Mouse (Mus musculus) C2C12 (cell line): ENCODE measurements around the gene Mgmt. TPM values are rescaled to one million over a fixed set of nuclear protein-coding genes. Genes with fewer than 3 reads are reported as not detected.

ENCODE experiments used
- H3K27me3 ChIP-seq: one replicate; pipeline ENCODE4 v1.6.1; 2011; ENCODE audit not compliant: control insufficient read depth, insufficient read depth, insufficient read length
- H3K36me3 ChIP-seq: one replicate; pipeline ENCODE4 v1.6.1; 2011; ENCODE audit not compliant: control insufficient read depth, insufficient read depth
- H3K4me3 ChIP-seq: one replicate; pipeline ENCODE4 v1.5.1; 2011; ENCODE audit warnings: mild to moderate bottlenecking, control low read depth; ENCODE audit not compliant: poor library complexity, insufficient read depth, severe bottlenecking
- H3K79me2 ChIP-seq: one replicate; pipeline ENCODE4 v1.6.1; 2011; ENCODE audit not compliant: control insufficient read depth, insufficient read depth
- H3K79me3 ChIP-seq: one replicate; pipeline ENCODE4 v1.6.1; 2011; ENCODE audit warnings: low read depth, control low read depth
- H3ac ChIP-seq: one replicate; pipeline ENCODE3; 2011; ENCODE audit warnings: low read depth; ENCODE audit not compliant: control insufficient read depth, insufficient read length
- CEBPB ChIP-seq: IDR thresholded peaks from one replicate; pipeline ENCODE4 v1.6.1; 2011; ENCODE audit warnings: low read depth, mild to moderate bottlenecking, control low read depth, moderate library complexity
- CTCF ChIP-seq: IDR thresholded peaks from one replicate; pipeline ENCODE4 v1.5.1; 2011; ENCODE audit not compliant: control insufficient read depth, insufficient read depth, insufficient read length
- FOSL1 ChIP-seq: IDR thresholded peaks from one replicate; pipeline ENCODE4 v1.8.0; 2011; ENCODE audit warnings: mild to moderate bottlenecking, low read length; ENCODE audit not compliant: poor library complexity, insufficient read depth, severe bottlenecking
- MAX ChIP-seq: IDR thresholded peaks from one replicate; pipeline ENCODE4 v1.6.1; 2011; ENCODE audit warnings: mild to moderate bottlenecking, control low read depth
- MYOD1 ChIP-seq: IDR thresholded peaks from one replicate; pipeline ENCODE4 v1.6.1; 2011; ENCODE audit warnings: low read depth; ENCODE audit not compliant: control insufficient read depth, insufficient read length
- MYOG ChIP-seq: IDR thresholded peaks from one replicate; pipeline ENCODE4 v1.6.1; 2011; ENCODE audit not compliant: control insufficient read depth, insufficient read length; ENCODE audit errors: extremely low read depth
- USF1 ChIP-seq: IDR thresholded peaks from one replicate; pipeline ENCODE4 v1.6.1; 2011; ENCODE audit warnings: low read depth, mild to moderate bottlenecking, control low read depth, moderate library complexity
- polyA plus RNA-seq: library from polyadenylated mRNA; unstranded; fragments of >200 nt; fragmentation: generic; extraction: Trizol; gene quantifications from one replicate; pipeline ENCODE4 v1.2.1, GENCODE M21; 2012; ENCODE audit warnings: missing spikeins

The Mgmt gene
- polyA plus RNA-seq, 1 experiment, result 1.9 TPM

DNA sequence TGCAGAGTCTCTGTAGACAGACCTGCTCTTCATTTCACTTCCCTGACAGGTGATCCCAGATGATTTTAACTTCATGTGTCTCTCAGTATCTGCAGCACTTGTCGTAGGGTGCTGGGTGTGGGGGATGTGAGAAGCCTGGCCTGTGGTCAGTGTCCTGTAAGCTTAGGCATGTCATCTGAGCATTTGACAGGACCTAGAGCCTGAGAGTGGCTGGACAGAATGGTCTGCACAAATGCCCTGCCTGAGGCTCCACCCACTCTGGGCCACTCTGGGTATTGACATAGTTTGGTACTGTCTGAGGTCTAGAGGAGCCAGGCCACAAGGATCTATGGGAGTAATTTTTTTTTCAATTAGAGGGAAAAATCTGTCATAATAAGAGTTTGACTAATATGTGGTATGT lies 942 bp downstream of the Mgmt start:
- no peak for TF ChIP-seq CEBPB
- no peaks in the 10 kb centered on the region for H3K27me3 ChIP-seq
- no peaks in the 10 kb centered on the region for H3K79me3 ChIP-seq
- H3K79me2 ChIP-seq, result no peaks in the 10 kb centered on the region
- no peak overlapping the region for H3K4me3 ChIP-seq
- H3ac ChIP-seq, result no peak overlapping the region
- no peaks in the 10 kb centered on the region for H3K36me3 ChIP-seq

DNA sequence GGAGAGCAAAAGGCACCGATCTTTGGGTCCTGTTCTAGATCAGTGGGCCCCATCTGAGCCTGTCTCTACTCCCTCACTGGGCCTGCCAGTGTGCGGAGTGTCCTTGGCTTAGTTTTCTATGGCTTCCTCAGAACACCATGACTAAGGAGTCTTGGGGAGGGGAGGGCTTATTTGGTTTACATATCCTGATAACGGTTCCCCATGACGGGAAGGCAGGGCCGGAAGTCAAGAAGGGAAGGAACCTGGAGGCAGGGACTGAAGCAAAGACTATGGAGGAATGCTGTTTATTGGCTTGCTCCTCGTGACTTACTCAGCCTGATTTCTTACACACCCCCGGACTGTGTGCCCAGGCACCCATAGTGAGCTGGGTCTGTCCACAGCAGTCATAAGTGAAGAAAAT lies 1.4 kb downstream of the Mgmt start:
- Histone ChIP-seq H3K36me3 (no peaks in the 10 kb centered on the region), H3K79me3 (no peaks in the 10 kb centered on the region), H3ac (no peak overlapping the region), H3K4me3 (no peak overlapping the region), H3K79me2 (no peaks in the 10 kb centered on the region), H3K27me3 (no peaks in the 10 kb centered on the region)
- TF ChIP-seq MAX (no peak), USF1 (no peak), CEBPB (no peak), CTCF (no peak), MYOG (no peak), FOSL1 (no peak), MYOD1 (no peak)

DNA sequence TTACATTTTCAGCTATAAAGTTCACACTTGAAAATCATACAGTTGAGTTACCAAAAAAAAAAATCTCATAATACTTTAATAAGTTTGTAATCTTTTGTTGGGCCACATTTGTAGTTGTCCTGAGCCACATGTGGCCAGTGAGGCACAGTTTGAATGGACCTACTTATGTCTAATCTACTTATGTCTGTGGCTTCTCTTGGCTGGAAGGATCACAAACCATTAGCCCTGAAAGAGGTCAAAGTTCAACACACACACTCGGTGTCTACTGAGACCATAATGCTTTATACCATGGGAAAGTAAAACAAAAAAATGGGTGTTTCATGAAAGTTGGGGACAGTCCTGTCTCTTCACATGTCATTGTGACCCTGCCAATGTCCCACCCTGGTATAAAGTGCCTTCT lies 3.1 kb downstream of the Mgmt start:
- Histone ChIP-seq H3K4me3 (no peak overlapping the region), H3K79me2 (no peaks in the 10 kb centered on the region), H3K79me3 (no peaks in the 10 kb centered on the region), H3K27me3 (no peaks in the 10 kb centered on the region), H3K36me3 (no peaks in the 10 kb centered on the region), H3ac (no peak overlapping the region)
- TF ChIP-seq MYOG, result no peak

DNA sequence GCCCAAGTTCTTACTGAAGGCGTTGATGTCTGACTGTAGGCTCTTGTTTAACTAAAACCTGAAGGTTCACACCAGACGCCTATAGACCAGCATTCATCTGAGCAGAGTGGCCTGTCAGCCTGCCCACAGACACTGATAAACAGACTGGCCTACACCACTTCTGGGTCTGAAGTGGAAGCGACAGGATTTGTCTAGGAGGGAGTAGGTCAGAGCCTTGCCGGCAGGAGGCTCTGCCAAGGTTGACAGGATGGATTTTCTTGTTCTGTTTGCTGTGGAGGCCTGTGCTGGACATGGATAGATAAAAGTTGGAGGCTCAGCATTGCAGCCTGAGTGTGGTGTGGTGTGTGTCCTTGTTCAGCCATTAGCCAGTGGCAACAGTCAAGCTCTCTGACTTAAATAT lies 3.6 kb downstream of the Mgmt start:
- Histone ChIP-seq H3K4me3 (no peak overlapping the region), H3K79me3 (no peaks in the 10 kb centered on the region), H3K36me3 (no peaks in the 10 kb centered on the region), H3K79me2 (no peaks in the 10 kb centered on the region), H3ac (no peak overlapping the region), H3K27me3 (no peaks in the 10 kb centered on the region)
- TF ChIP-seq FOSL1 (no peak), CTCF (no peak), CEBPB (no peak), MYOD1 (no peak), USF1 (no peak), MYOG (no peak), MAX (no peak)

DNA sequence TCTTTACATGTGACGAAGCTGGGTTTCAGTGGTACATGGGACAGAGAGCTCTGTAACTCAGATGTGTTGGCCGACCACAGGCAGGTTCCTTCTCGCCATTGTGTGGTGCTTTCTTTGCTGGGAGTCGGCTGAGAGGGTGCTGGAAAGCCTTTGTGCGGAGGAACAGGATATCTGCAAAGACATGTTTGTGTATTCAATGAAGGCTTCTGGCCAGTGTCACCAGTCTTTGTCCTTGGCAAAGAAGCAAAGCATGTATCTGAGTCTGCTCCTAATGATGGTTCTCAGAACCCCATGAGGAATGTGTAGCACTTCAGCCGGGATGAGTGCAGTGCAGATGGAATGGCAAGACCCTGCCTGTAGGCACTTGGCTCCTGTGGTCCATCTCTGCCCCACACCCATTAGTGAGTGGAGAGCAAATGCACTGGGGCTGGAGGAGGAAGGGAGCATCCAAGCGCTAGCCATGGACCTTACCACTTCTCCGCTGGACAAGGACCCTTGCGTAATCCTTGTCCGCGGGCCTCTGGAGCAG lies 14.3 kb downstream of the Mgmt start:
- H3ac ChIP-seq, result no peak overlapping the region
- H3K27me3 ChIP-seq, result no peaks in the 10 kb centered on the region
- no peak for TF ChIP-seq MYOD1
- no peak for TF ChIP-seq USF1
- TF ChIP-seq CTCF, result no peak
- TF ChIP-seq CEBPB, result no peak
- no peak for TF ChIP-seq FOSL1
- H3K79me3 ChIP-seq, result no peaks in the 10 kb centered on the region
- no peaks in the 10 kb centered on the region for H3K79me2 ChIP-seq
- no peak overlapping the region for H3K4me3 ChIP-seq
- H3K36me3 ChIP-seq, result no peaks in the 10 kb centered on the region

DNA sequence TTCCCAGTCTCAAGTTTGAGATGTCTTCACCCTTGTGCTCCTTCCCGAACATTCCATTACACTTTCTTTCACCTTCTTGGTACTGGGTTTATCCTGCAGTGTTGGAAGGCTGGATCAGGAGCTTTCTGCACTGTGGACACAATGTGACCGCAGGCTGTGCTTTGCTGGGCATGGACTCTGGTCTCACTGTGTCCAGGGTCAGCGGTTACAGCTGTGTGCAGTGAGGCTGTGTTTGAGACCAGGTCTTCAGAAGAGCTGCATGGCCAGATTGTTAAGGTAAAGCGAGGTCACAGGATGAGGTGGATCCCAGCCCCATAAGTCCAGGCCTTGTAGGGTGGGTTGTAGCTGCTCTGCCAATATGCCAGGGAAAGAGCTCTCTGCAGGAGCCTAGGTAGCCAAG lies 18.5 kb downstream of the Mgmt start:
- no peak for TF ChIP-seq USF1
- TF ChIP-seq FOSL1, result no peak
- TF ChIP-seq CEBPB, result no peak
- TF ChIP-seq MAX, result no peak
- TF ChIP-seq CTCF, result no peak
- TF ChIP-seq MYOG, result no peak
- TF ChIP-seq MYOD1, result no peak
- Histone ChIP-seq H3K4me3 (no peak overlapping the region), H3ac (no peak overlapping the region), H3K79me2 (no peaks in the 10 kb centered on the region), H3K27me3 (no peaks in the 10 kb centered on the region), H3K36me3 (no peaks in the 10 kb centered on the region), H3K79me3 (no peaks in the 10 kb centered on the region)

DNA sequence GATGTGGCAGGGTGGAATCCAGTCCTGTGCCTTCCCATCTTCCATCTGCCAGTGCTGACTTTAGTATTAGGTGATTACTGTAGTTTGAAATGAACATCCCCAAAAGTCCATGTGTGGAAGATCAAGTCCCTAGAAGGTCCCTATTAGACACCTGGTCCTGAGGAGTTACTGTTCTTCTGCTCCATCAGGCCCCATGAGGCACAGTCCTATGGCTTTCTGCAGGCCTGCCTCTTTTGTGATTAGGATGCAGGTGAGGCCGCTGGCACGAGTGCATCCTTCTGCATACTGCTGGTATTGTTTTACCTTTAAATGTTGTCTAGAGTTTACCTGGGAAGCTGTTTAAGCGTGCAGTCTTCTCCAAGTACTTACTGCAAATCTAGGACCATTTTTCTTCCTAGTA lies 21.6 kb downstream of the Mgmt start:
- H3ac ChIP-seq, result no peak overlapping the region
- no peak overlapping the region for H3K4me3 ChIP-seq
- no peaks in the 10 kb centered on the region for H3K79me3 ChIP-seq
- H3K36me3 ChIP-seq, result no peaks in the 10 kb centered on the region
- no peak for TF ChIP-seq CTCF
- TF ChIP-seq FOSL1, result no peak
- H3K27me3 ChIP-seq, result no peaks in the 10 kb centered on the region
- H3K79me2 ChIP-seq, result no peaks in the 10 kb centered on the region
